Mouse (Mus musculus) thymus, postnatal 10 days (tissue): ENCODE data around the gene Tmem117.

Experiments
- DNase-seq, 2 experiments: peaks; one replicate each; pipeline ENCODE4 v3.0.0; 2021; ENCODE audit warnings: low spot score in 2 of 2

Tmem117 gene

DNA sequence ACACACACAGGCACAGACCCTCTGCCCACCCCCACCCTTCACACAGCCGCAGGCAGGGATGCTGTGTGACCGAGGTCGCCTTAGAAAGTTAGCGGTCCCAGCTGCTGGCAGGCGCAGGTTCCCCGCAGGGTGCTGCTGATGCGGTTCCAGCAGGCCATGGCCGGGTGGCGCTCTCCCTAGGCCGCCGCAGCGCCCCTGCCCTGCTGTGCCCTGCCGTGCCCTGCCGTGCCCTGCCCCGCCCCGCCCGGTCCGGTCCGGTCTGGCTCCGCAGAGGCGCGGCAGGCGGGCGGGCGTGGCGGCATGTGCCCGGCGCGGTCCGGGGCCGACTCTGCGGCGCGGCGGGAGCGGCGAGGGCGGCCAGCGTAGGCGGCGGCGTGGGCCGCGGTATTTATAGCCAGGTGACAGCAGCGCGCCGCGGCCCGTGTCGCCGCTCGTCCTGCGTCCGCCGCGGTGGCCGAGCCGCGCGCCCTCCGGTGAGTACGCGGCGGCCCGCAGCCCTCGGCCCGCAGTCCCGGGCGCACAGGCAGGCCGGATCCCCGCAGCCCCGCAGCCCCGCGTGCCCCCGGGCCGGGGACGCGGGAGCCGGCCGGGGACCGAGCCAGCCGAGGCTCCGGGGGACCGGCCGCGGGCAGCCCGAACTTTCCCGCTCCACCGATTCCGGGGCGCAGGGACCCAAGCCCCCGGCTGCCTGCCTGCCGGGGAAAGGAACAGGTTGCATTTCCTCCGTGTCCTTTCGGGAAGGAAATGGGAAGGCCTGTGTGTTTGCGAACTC is at the start of gene Tmem117:
Gene Tmem117, plus strand, starts transcription at position 403 of the 772 bp plus-strand sequence.
- no peak for DNase-seq

DNA sequence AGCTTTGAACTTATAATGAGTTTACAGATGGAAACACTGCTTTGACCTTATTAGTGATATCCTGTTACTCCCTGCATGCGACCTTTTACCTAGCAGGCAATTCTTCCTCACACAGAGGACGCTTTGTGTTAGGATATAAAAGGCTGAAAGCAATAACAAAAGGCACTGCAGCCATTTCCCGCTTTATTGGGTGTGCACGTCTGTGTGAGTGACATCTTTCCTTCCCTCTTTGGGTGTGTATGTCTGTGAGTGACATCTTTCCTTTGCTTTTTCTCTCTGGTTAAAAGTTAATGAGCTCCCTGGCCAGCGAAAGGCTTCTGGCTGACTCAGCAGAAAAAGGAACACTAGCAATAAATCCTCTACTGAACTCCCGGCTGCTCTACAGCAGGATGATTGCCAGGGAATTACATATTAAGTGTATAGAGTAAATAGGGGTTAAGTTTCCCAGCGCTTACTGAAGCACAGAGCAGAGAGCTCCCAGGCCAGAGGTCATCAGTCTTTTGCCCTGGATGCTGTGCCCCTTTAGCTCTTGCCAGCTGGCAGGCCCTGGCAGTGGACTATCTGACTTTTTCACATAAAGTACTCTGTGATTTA is 46.9 kb upstream of the Tmem117 start:
- DNase-seq, result no peak

DNA sequence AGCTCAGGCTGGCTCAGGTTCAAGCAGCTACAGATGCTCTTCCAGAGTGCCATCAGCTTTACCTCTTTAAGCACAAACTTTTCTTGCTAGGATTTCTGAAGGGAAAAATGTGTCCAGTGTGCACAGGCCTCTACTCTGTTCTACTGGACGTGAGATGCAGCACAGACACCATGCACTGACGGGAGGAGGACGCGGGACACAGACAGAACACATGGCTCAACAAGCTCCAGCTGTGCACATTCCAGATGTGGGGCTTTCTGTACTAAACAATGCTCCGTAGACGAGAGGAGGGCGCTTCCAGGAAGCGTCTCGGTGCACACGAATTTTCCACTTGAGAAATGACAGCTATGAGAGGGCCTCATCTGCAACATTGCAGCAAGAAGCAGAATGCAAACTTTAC is 45.9 kb upstream of the Tmem117 start:
- DNase-seq, result no peak

DNA sequence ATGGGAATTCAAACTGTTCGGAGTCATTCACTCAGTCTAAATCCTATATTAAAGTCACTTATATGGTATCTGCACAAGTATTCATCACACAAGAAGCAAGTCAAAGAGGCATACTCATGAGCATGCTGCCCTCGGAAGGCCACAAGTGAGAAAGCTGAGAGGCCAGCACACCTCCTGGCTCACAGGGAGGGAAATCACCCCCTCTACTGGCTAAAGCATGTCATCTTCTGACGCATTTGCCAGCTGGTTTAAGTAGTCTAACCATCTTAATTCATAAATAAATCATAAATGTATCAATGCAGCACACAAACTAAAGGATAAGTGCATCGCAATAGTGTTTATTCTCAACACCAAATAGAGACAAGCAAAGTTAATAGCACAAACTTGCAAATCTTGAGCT is 44.3 kb upstream of the Tmem117 start:
- no peak for DNase-seq

DNA sequence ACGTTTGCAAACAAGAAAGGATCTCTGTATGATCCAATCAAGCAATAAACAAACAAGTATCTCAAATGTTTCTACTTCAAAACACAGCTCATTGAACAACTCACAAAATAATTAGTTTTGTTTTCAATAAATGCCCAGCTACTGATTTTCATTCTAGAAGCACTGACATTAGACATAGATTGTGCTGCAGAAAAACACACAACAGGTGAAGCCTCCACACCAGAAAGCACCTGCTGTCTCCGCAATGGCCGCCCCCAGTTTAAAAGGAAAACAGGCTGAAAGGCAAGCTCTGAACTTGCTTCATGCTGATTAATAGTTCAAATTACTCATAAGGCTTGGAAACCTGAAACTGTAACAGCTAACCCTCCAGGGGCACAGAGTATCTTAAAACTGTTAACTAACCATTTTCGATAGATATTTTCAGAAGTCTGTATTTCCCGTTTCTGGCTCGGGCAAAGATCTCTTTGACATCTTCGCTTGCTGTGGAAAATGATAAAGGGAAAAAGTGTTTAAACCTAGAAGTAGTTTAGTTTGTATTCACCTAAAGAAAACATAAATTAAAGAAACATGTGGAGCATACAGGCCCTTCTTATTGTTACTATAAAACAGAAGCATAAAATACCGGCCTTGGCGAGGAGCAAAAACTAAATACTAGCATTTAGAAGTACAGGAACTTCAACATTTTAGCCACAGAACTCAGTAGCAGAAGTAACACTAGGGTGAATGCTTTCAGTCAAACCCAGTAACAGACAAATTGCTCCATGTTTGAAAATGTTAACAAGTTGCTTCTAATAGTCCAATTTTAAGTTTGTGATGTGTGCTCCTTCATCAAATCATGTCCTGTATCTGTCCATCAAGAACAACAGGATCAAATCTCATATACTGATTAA is 41.0 kb upstream of the Tmem117 start:
- DNase-seq, result no peak

DNA sequence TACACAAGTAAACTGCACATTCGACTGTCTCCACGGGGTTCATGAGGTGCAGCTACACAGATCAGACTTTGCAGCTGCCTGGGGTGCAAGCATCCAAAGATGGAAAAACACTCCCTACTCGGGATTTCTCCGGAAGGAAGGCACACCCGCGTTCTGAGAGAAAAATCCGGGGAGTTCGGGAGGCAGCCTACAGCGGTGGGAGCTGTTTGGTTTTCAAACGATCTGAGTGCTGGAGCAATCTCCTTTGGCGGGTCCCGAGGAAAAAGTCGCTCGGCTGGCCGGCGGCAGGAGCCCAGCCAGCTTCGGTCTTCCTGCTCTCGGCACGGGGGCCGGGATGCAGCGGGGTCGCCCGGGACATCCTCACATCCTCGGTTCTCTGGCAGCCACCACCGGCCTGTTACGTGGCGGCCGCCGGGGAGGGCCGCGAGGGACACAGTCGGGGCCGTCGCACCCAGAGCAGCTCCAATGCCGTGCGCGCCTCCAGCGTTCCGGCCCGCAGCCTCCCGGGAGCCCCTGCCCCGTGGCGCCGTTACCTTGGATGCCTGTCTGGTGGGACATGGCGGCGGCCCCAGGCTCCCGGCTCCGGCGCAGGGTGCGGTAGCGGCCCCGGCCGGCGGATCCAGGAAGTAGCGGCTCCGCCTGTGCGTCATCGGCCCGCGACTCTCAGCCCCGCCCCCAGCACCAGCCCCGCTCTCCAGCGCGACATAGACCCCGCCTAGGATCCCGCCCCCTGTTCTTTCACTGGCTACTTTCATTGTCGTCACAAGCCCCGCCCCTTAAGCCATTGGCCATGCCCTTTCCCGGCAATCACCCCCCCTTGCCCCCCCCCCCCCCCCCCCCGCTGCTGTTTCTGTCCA is 39.6 kb upstream of the Tmem117 start, which contains the start of gene Twf1:
Gene Twf1, minus strand, starts transcription at position 671 of the 857 bp plus-strand sequence.
- peak; percentile 97 to 99 for DNase-seq

DNA sequence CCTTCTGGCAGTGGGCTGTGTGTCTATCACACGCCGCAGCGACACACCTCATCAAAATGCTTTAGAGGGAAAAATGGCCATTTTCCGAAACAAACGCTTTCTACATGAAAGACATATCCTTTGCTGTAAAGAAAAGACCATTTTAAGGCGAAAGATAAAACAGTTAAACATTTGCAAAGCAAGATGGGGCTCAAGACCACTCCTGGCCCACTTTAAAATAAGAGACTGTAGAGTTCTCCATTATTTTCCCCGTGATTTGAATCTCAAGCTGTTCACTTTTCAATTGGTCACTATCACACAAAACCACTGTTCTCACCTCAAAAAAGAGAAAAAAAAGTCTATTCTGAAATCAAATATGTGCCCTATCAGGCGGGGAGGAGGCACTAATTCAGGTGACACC is 38.9 kb upstream of the Tmem117 start:
- DNase-seq, result no peak

DNA sequence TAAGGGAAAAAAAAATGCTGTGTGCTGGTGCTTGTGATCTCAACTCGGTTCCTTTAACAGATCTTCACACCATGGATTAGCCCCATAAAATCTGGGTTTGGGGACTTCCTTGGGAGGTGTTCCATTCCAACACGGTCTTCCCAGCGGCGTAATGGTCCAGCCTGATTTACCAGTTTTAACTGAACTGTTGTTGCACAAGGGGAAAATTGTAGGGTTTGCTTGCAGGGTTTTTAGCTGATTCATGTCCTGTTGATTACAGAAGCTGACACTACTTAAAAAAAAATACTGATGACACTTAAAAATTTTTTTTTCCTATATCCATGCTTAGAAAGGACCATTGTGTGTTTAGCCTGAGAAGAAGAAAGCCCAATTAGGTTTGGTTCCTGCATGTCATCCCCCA is 37.7 kb upstream of the Tmem117 start:
- no peak for DNase-seq

DNA sequence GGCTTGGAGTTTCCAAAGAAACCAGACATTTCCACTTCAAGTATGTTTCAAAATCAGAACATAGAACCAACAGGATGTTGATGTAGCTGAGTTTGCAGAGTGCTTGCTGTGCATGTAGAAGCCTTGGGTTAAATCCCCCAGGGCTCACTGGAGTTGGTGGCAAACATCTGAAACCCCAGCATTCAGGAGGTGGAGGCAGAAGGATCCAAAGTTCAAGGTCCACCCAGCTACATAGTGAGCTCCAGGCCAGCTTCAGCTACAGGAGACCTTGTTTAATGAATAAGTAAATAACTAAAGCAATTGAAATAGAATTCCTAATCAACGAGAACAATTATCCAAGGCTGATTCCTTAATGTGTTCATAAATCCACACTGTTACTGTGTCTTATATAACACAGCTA is 35.4 kb upstream of the Tmem117 start:
- DNase-seq, result no peak

DNA sequence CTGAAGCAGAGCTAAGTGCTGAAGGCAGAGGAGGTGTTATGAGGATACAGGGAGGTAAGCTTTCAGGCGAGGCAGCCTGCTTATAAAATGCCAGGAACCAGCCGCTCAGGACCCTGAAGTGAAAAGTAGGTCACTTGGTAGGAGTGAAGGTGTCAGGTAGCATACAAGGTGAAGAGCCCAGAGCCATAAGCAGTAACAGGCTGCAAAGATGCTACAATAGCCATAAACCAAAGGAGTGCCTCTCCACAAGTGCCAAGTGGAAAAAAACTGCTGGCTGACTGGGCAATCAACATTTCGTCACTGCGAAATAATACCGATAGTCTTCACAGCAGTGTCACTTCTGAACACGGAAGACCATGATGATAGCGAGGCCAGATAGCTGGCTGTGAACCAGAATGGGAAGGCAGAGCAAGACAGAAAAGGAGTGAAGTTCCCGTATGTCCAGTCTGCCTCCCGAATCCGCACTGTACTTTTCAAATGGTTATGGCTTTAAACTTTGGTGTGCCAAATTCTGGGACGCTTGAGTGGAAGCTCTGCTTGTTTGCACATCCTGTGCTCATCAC is 28.8 kb upstream of the Tmem117 start:
- no peak for DNase-seq

DNA sequence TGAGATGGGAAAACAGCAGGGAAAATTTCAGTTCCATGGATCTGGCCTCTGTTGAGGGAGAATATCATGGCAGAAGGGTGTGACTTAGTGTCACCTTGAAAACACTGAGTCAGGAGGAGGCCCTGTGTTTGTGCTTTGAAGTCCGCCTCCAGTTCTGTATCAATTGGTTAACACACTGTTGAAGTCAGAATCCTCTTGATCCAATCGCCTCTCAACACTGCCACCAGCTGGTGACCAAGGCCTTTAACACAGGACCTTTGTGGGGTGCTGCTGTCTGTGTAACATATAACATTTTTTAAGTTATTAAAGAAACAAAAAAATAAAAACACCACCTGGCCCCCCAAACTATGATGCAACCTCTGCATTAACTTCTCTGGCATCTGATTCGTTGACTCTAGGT is 27.7 kb upstream of the Tmem117 start:
- peak in 1 of 2 experiments; percentile 42 for DNase-seq

DNA sequence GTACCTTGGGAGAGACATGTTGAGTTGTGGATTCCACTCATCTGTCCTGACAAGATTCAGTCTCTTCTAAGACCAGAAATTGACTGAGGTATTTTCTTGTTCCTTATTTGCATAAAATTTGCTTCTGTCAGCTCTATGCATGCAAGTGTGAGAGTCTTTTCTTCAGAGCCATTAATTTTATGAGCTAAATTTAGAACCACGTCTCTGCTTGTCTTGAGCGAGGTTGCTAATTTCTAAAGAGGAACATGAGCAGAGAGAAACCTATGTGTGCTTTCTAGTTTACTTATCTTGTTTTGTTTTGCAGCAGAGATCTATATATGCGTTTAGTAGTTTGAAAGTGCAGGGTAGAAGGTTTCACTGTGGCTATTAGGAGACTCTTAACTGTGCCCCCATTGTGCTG is 26.6 kb upstream of the Tmem117 start:
- DNase-seq, result no peak

DNA sequence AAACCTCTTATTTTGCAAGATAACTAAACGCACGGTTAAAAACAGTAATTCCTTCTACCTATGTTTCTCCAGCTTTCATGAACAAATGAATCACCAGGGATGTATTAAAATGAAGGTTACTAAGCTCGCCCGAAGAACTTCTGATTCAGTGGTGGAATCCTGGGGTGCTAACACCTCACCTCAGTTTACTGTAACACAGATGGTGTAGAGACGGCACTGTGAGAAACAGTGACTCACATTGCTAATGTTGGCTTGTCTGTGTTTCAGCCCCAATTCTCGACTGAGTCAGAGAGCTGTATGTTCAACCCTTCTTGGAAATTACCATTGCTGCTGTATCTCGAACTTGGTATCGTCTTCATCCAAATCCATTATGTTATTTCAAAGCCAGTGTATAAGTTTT is 21.3 kb upstream of the Tmem117 start:
- DNase-seq, result no peak

DNA sequence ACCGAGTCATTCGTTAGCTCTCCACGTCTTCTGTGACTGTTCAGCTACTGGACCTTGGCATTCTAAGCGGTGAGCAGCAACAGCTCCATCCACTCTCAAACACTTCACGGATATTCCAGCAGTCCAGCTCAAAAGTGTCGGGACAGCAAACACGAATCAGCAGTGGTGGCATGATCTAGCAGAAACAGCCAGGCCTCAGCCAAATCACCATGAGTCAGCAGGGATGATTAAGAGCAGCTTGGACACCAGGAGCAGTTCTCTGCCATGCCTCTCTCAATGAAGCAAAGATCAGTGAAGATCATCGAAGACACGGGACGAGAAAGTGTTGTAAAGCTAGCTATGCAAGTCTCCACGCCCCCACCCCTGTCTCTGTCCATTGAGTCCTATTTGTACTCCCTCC is 13.0 kb upstream of the Tmem117 start:
- DNase-seq, result no peak

DNA sequence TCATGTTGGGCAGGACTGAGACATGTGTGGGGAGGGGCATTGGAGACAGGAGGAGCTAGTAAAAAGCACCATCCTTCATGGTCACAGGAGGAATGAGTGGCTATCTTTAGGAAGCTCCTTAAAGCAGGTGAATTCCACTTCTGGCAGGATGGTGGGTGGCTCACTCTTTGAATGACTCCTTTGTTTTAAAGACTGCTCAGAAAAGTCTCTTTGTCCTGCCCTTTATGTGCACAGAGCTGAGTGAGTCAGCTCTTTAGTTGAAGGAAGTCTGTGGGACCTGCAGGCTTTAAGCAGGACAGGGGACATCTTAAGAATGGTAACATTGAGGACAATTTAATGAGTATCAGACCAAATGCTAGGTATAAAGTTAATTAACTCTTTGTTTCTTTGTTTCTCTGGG is 8.1 kb upstream of the Tmem117 start:
- no peak for DNase-seq

DNA sequence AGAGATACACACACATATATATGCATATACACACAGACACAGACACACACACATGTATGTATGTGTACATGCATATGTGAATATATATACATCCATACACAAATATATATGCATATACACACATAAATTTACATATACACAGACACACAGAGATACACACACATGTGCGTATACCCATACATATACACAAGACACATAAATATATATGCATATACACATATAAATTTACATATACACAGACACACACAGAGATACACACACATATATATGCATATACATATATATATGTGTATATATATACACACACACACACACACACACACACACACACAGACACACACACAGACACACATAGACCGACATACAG is 586 bp upstream of the Tmem117 start:
- no peak for DNase-seq

DNA sequence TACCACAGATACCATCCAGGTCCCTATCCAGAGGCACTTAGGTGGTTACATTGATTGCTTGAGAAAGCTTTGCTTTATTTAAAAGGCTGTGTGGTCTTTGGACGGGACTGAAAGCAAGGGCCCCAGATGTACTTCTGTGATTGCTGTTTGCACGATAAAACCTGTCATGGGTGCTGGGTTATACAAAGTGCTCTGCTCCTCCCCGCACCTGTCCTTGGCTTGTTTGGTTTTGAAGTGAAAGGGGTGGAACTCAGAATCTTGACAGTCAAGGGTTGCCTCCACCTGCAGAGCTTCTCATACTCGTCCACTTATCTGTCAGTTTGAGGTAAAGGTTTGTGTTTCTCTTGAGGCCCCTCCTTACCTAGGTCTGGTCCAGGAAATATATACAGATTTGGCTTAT is 1.5 kb downstream of the Tmem117 start:
- no peak for DNase-seq

DNA sequence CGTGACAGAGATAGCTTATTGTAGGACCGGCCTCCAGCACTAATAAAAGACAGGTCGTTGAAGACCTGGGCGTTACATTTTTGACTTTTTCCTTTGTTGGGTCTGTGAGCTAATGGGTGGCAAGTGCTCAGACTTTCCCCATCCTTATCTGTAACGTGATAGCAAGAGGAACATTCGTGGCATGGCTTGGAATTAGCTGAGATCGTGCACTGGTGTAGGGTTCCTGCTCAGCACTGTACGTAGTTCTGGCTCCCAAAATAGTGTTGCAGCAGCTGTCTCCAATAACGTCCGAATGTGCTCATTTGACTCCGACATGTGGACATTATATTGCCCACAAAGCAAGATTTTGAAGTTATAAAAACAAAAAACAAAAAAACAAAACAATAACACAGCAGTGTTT is 5.5 kb downstream of the Tmem117 start:
- DNase-seq, result no peak

DNA sequence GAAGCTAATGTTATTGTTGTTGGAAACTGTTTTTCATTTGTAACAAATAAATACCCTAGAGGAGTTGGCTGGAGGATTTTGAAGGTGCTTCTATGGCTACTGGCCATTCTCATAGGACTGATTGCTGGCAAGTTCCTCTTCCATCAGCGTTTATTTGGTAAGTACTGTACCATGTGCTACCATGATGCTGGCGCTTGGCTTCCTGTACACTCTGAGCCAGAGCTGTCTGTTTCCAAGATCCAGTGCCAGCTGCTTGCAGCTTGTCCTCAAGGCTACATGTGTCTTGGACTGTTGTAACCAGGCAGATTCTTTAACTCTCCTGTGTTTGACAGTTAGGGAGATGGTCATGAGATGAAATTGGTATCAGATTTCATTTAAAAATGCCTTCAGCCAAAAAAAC is 9.2 kb downstream of the Tmem117 start:
- no peak for DNase-seq

DNA sequence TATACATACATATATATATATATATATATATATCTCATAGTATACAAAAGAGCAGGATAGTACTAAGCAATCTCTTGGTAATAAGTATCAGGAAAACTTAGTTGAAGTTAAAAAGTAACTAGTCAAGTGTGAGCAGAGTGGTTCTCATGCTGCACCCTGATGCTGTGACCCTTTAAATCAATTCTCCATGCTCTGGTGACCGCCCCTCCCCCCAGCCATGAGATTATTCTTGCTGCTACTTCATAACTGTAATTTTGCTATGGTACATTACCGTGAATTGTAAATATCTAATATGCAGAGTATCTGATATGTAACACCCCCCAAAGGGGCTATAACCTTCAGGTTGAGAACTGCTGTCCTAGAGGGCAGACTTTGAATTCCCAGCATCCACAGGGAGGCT is 10.1 kb downstream of the Tmem117 start:
- DNase-seq, result no peak

DNA sequence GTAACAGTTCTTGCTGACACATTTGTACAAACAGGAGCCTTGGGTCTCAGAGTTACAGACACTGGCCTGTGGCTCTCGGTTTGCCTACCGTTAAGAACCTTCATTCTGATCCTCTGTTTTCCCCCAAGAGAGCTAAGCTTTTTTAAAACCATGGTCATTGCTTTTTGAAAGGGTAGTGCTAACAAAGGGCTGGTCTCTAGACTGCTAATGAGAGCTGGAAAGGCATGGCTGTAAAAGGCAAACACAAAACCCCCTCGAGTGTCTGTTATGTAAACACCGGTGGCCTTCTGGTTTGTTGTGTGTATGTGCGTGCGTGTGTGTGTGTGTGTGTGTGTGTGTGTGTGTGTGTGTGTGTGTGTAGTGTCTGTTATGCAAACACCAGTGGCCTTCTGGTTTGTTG is 17.0 kb downstream of the Tmem117 start:
- no peak for DNase-seq
